Mouse (Mus musculus) hindbrain, embryonic 10.5 days (tissue): ENCODE measurements around the gene Zbtb2. TPM values are rescaled to one million over a fixed set of nuclear protein-coding genes. Genes with fewer than 3 reads are reported as not detected.

ENCODE experiments used
- DNase-seq: peaks from one replicate; pipeline ENCODE4 v3.0.0-alpha.2; 2017; ENCODE audit warnings: low spot score
- H3K27ac ChIP-seq: fragments of 300-500 bp; sonication (generic); 2 replicates; pipeline ENCODE4 v1.5.1; 2016; ENCODE audit warnings: mild to moderate bottlenecking, moderate library complexity
- H3K27me3 ChIP-seq: fragments of 300-500 bp; sonication (generic); 2 replicates; pipeline ENCODE4 v1.6.1; 2016; ENCODE audit warnings: mild to moderate bottlenecking; ENCODE audit not compliant: poor library complexity, insufficient read depth, severe bottlenecking
- H3K36me3 ChIP-seq: fragments of 300-500 bp; sonication (generic); 2 replicates; pipeline ENCODE4 v1.6.1; 2016; ENCODE audit warnings: mild to moderate bottlenecking, moderate library complexity
- H3K4me1 ChIP-seq: fragments of 300-500 bp; sonication (generic); replicated peaks from 2 replicates; pipeline ENCODE4 v1.6.1; 2016; ENCODE audit warnings: mild to moderate bottlenecking
- H3K4me3 ChIP-seq: fragments of 300-500 bp; sonication (generic); 2 replicates; pipeline ENCODE4 v1.5.1; 2016; ENCODE audit warnings: mild to moderate bottlenecking, moderate library complexity
- H3K9me3 ChIP-seq: fragments of 300-500 bp; sonication (generic); 2 replicates; pipeline ENCODE4 v1.6.1; 2016; ENCODE audit warnings: mild to moderate bottlenecking, moderate library complexity
- WGBS: fragments of 180-500 bp; shearing (Covaris S2); methylation state at CpG from one replicate; pipeline ENCODE4 v1.1.7; 2016; 5-methylcytosine and 5-hydroxymethylcytosine counted together
- polyA plus RNA-seq: library from polyadenylated mRNA; unstranded; fragments of >200 nt; fragmentation: Nextera tagmentation; extraction: Ambion mirVana; gene quantifications from 2 replicates; pipeline ENCODE4 v1.2.1, GENCODE M21; 2016

Gene Zbtb2
- polyA plus RNA-seq, 1 experiment from 2014 or later = 18.1 TPM

DNA sequence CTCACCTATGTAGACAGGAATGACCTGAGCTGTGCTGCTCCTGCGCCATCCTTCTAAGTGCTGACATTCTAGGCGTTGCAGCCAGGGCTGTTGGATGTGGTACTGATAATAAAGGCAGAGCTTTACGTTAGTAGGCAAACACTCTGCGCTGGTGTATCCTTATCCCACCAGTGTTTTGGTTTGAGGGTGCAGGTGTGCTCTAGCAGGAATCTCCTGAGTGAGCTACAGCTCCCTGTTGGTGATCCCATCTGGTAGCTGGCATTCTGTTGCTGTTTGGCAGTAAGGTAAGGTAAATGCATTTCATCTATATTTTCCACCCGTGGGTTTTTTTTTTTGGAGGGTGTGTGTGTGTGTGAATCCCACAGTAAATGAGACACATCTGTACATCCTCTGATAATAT is 10.2 kb upstream of the Zbtb2 start:
- peaks cover 80% of the 10 kb centered on the region for H3K36me3 ChIP-seq

DNA sequence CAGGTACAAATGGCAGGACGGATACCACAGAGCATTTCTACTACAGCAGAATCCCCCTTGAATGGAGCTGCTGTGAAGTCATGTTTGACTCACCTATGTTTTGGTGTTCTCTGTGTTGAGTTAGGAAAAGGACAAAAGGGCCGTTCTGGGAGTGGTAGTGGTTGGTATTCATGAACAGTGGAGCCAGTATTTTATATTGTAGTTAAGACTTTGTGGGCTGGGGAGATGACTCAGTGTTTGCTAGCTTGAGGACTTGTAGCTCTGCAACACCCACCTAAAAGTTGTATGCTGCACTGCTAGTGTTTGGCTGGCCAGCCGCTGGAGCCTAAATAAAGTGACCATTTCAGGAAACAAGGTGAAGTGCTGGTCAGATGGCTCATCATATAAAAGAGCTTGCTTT is 7.4 kb upstream of the Zbtb2 start:
- H3K9me3 ChIP-seq = no peaks in the 10 kb centered on the region
- peaks cover 75% of the 10 kb centered on the region for H3K36me3 ChIP-seq
- 92% methylated on average over 3 of the region's 3 CpGs for WGBS
- no peak overlapping the region for H3K4me3 ChIP-seq
- peaks cover 14% of the 10 kb centered on the region for H3K4me1 ChIP-seq
- no peak for DNase-seq
- H3K27ac ChIP-seq = no peak overlapping the region
- no peaks in the 10 kb centered on the region for H3K27me3 ChIP-seq

More for the DNA sequence above, 10.2 kb upstream of the Zbtb2 start:
- Histone ChIP-seq H3K4me3 (no peak overlapping the region), H3K27ac (no peak overlapping the region), H3K27me3 (no peaks in the 10 kb centered on the region), H3K4me1 (no peaks in the 10 kb centered on the region), H3K9me3 (no peaks in the 10 kb centered on the region)
- no peak for DNase-seq
- WGBS = 92% methylated on average over 5 of the region's 5 CpGs

DNA sequence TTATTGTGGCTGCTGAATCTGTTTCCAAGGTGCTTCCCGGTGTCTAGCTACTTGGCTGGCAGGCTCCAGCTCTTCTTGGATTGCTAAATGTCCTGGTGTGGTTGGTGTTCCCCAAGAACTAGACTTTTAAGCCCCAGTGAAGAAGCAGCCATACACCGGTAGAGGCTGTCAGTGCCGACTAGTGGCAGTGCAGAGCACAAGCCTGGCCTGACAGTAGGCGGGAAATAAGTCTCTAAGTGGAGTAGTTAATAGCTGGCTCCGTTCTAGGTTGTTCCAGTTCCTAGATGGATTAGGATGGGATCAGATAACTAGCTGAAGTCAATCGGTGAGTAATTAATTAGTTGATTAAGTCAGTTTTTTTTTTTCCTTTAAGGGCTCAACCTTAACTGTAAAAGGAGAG is 3.9 kb upstream of the Zbtb2 start:
- Histone ChIP-seq H3K36me3 (peaks cover 46% of the 10 kb centered on the region), H3K27ac (no peak overlapping the region), H3K4me1 (peaks cover 33% of the 10 kb centered on the region), H3K27me3 (no peaks in the 10 kb centered on the region), H3K4me3 (no peak overlapping the region), H3K9me3 (0 out of 2 replicates have a peak, but pooled peaks cover 2% of the 10 kb centered on the region)
- 73% methylated on average over 6 of the region's 6 CpGs for WGBS
- DNase-seq = no peak

DNA sequence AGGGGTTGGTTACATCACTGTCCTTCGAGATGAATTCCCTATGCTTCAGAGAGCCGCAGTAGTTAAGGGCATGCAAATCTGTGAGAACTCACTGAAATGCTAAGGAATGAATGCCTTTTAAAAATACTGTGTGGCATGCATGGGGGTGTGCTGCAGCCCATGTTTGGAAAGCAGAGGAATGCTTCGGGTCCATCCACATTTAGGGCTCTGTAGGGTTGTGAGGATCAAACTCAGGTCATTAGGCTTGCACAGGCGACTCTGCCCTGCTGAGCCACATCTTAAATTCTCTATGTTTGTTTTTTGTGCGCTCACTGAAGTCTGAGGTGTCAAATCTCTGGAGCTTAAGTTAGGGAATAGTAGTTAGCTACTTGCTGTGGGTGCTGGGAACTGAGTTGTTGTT is 3.2 kb upstream of the Zbtb2 start:
- DNase-seq = no peak
- H3K27ac ChIP-seq = no peak overlapping the region
- H3K27me3 ChIP-seq = no peaks in the 10 kb centered on the region
- peaks cover 35% of the 10 kb centered on the region for H3K4me1 ChIP-seq
- 0 out of 2 replicates have a peak, but pooled peaks cover 7% of the 10 kb centered on the region for H3K9me3 ChIP-seq
- H3K36me3 ChIP-seq = peaks cover 38% of the 10 kb centered on the region
- H3K4me3 ChIP-seq = no peak overlapping the region
- 82% methylated on average over 5 of the region's 5 CpGs for WGBS

DNA sequence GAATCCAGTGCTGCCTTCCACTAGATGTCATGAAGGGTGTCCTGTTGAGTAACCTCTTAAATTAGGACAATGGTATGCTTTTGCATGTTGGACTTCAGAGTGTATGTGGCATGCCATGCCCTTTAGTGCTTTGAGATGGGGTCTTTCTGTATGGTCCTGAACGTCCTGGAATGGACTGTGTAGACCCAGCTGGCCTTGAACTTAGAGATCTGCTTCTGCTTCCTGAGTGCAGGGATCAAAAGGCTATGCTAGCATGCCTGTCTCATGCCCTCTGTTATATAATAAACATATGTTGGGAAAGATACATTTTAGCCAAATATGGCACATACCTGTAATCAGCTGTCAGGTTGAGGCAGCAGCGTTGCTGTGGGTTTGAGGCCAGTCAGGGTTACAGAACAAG is 2.6 kb upstream of the Zbtb2 start:
- WGBS = 83% methylated on average over 2 of the region's 2 CpGs
- Histone ChIP-seq H3K4me1 (peaks cover 40% of the 10 kb centered on the region), H3K36me3 (peaks cover 33% of the 10 kb centered on the region), H3K4me3 (0 out of 2 replicates have a peak overlapping the region, but pooled peaks have one; percentile 11), H3K27ac (no peak overlapping the region), H3K27me3 (no peaks in the 10 kb centered on the region), H3K9me3 (0 out of 2 replicates have a peak, but pooled peaks cover 7% of the 10 kb centered on the region)
- DNase-seq = no peak

DNA sequence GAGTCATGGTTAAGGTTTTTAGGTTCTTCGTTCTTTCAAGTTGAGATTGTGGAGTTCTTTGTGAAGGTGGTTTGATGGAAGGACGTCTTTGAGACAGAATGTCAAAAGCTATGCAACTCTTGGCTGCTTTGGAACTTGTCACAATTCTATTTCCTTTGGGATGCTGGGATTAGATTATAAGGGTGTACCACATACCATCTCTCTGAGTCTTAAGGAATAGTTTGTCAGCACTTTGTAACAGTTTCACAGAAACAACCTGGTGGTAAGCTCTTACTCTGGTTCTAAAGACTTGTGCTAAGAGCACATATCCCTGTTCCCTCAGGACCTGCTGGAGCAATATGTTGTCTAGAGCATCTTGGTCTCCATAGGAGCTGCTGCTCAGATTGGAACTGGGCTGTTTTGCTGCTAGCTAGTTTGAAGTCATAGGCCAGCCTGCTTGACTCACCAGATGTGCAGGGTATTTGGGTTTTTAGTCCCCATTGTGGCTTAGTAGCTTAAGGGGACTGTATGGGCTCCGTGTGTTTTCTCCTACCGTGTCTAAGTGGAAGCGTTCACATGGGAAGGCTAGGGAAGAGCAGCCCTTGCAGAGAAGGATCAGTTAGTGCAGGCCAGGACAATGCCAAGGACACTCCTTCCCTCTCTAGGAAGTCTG is 1.7 kb upstream of the Zbtb2 start:
- DNase-seq = no peak
- Histone ChIP-seq H3K36me3 (peaks cover 23% of the 10 kb centered on the region), H3K27ac (no peak overlapping the region), H3K27me3 (no peaks in the 10 kb centered on the region), H3K4me1 (peaks cover 40% of the 10 kb centered on the region), H3K9me3 (0 out of 2 replicates have a peak, but pooled peaks cover 7% of the 10 kb centered on the region), H3K4me3 (peak overlapping the region; percentile 95)
- WGBS = 73% methylated on average over 5 of the region's 5 CpGs

DNA sequence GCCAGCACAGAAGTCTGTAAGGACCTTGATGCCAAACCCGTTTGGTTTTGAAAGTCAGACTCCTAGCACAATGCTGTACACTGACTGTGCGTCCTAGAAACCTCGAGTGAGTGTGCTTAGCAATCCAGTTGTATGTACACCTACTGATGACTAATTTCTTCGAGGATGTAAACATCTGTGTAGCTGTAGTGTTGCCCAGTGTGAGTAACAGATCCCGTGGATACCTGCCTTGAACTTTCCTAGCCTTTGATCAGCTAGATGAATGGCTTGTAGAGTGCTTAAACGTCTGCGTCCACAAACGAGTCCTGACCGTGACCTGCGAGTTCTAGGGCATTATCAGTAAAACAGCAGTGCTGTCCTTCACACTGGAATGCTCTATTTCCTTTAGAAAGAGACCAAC is 1.1 kb upstream of the Zbtb2 start:
- 0 out of 2 replicates have a peak, but pooled peaks cover 7% of the 10 kb centered on the region for H3K9me3 ChIP-seq
- H3K4me1 ChIP-seq = peaks cover 40% of the 10 kb centered on the region
- H3K4me3 ChIP-seq = peak overlapping the region; percentile 95
- WGBS = 47% methylated on average over 10 of the region's 10 CpGs
- peak overlapping the region; percentile 99; the same call in 1 of the 2 replicates for H3K27ac ChIP-seq
- peaks cover 18% of the 10 kb centered on the region for H3K36me3 ChIP-seq
- no peak for DNase-seq
- no peaks in the 10 kb centered on the region for H3K27me3 ChIP-seq

DNA sequence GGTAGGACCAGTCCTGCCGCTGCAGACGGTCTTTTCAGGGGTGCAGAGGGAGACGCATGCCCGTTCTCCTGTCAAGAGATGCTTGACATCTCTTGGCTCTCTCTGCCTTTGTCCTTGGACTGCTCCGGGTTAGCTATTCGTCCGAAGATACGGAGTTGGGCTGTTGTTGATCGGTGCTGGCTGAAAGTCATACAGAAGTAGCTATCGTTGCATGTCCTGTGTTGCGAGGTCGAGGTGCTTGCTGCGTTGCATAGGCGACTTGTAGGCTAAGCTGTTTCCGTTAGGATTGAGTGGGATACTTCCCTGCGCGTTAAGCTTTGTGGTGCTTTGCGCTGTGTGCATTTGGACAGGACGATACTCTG is 457 bp upstream of the Zbtb2 start:
- Histone ChIP-seq H3K4me1 (peaks cover 41% of the 10 kb centered on the region), H3K27ac (peak overlapping the region; percentile 99), H3K9me3 (0 out of 2 replicates have a peak, but pooled peaks cover 7% of the 10 kb centered on the region), H3K27me3 (no peaks in the 10 kb centered on the region), H3K4me3 (peak overlapping the region; percentile 95), H3K36me3 (peaks cover 13% of the 10 kb centered on the region)
- under 1% methylated on average over 19 of the region's 19 CpGs for WGBS
- DNase-seq = no peak

DNA sequence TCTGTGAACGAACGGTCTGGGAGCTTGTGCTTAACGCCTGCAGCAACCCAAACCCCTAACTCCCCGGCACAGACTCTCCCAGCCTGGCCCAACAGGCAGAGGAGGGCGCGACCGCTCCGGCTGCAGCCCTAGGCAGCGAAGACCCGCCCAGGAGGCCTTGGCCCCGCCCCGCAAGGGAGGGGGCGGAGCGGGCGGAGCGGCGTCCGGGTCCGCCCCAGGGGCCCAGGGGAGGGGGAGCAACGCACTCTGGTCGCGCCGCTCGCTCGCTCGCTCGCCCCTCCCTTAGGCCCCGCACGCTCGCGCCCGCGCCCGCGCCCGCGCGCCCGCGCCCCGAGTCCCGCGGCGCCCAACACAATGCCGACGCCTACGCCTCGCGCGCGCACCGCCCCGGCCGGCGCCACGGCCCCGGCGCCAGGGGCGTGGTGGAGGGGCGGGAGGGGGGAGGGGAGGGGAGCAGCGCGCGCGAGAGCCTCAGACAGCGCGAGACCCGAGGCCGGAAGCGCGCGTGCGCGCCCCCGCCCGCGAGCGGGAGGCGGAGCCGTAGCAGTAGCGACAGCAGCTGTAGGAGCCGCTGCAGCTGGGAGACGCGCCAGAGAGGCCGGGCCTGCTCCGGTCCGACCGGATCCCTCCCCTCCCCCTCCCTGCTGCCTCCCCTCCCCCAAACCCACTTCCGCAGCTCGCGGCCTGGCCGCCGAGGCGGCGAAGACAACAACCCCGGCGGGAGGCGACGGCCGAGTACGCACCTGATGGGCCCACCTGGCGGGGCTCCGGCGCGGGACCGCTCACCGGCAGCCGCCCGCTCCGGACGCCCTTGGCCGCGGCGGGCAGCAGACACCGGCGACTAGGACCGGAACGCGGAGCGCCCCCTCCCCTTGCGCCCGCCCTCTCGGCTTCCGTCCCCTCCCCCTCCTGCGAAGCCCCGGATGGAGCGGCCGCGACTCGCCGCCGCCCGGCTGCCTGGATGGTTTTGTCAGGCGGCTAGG is 1.0 kb downstream of the Zbtb2 start:
- 0 out of 2 replicates have a peak, but pooled peaks cover 2% of the 10 kb centered on the region for H3K36me3 ChIP-seq
- under 1% methylated on average over 119 of the region's 133 CpGs for WGBS
- H3K4me3 ChIP-seq = peak overlapping the region; percentile 95
- H3K27me3 ChIP-seq = no peaks in the 10 kb centered on the region
- H3K4me1 ChIP-seq = peaks cover 46% of the 10 kb centered on the region
- peak; percentile 95 for DNase-seq
- H3K27ac ChIP-seq = peak overlapping the region; percentile 99
- 0 out of 2 replicates have a peak, but pooled peaks cover 7% of the 10 kb centered on the region for H3K9me3 ChIP-seq

DNA sequence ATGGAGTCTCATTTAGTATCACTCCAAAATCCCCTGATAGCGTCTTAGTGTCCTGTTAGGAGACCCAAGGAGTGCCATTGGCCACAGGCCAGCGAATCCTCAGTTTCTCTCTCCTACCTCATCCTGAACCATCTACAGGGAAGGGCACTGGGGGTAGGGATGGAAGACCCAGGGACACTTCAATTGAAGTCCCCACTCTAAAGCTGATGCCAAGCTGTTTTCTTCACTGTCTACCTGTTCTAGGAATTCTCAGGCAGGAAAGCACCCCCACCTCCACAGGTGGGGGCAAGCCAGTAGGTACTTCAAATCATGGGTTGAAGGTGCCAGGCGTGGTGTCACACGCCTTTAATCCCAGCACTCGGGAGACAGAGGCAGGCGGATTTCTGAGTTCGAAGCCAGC is 3.7 kb downstream of the Zbtb2 start:
- Histone ChIP-seq H3K4me3 (no peak overlapping the region), H3K4me1 (peaks cover 23% of the 10 kb centered on the region), H3K27me3 (no peaks in the 10 kb centered on the region), H3K9me3 (0 out of 2 replicates have a peak, but pooled peaks cover 7% of the 10 kb centered on the region), H3K36me3 (no peaks in the 10 kb centered on the region), H3K27ac (no peak overlapping the region)
- DNase-seq = no peak
- 96% methylated on average over 7 of the region's 7 CpGs for WGBS

DNA sequence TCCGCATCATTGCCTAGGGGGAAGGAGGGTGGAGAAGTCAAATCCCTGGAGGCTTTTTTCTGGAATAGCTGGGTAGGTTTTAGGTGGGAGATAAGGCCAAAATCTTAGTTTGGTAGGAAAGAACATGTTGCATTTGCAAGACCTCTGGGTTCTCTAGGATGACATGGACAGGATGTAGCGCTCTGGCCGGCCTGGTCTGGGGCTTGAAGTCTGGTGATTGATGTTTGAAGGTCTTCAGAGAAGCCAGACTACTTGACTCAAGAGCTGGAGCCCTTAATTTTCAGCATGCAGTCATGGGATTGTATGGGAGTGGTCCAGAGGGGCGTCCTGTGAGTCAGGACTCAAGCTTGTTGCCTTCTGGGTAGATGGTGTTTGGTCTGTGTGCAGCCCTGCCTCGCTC is 7.2 kb downstream of the Zbtb2 start:
- 89% methylated on average over 5 of the region's 5 CpGs for WGBS
- 0 out of 2 replicates have a peak, but pooled peaks cover 3% of the 10 kb centered on the region for H3K36me3 ChIP-seq
- DNase-seq = no peak
- no peaks in the 10 kb centered on the region for H3K9me3 ChIP-seq
- H3K27ac ChIP-seq = no peak overlapping the region
- peaks cover 8% of the 10 kb centered on the region; the same call in 1 of the 2 replicates for H3K4me1 ChIP-seq
- H3K4me3 ChIP-seq = no peak overlapping the region
- H3K27me3 ChIP-seq = no peaks in the 10 kb centered on the region

DNA sequence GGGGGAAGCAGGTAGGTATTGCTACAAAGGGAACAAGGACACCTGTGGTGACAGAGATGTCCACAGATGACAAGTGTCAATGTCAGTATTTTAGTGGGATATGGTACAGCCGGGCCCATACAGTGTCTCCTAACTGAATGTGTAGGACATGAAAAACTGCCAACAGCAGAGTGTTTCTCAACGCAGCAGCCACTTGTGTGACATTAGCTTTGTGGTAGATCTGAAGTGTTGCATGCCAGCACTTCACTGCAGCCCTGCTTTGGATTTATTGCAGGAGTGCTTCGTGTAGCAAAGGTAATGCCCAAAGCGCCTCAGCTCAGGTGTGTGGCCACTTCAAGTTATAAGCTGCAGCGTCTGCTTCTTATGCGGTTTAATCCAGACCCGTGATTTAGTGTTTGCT is 11.0 kb downstream of the Zbtb2 start:
- Histone ChIP-seq H3K27me3 (no peaks in the 10 kb centered on the region), H3K9me3 (no peaks in the 10 kb centered on the region), H3K27ac (no peak overlapping the region), H3K4me1 (peaks cover 8% of the 10 kb centered on the region; the same call in 1 of the 2 replicates), H3K36me3 (peaks cover 27% of the 10 kb centered on the region), H3K4me3 (no peak overlapping the region)
- 91% methylated on average over 7 of the region's 7 CpGs for WGBS
- DNase-seq = no peak

DNA sequence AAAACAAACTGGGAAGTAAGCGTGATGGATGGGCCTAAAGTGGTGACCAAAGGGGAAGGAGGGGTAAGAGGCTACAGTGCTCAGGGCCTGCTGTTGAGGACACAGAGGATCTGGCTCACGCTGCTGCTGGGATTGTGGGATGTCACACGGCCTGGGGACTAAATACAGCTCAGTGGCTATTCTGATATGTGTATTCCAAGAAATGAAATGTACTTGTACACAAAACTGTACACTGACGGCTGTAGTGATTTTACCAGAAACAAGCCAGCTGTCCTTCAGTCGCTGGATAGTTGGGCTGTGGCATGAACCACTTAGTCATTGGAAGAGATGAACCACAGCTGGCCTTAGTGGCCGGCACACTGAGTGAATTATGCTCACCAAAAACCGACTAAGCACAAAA is 11.4 kb downstream of the Zbtb2 start:
- 78% methylated on average over 7 of the region's 7 CpGs for WGBS
- Histone ChIP-seq H3K4me1 (peaks cover 8% of the 10 kb centered on the region; the same call in 1 of the 2 replicates), H3K36me3 (peaks cover 32% of the 10 kb centered on the region), H3K27ac (no peak overlapping the region), H3K4me3 (no peak overlapping the region), H3K27me3 (no peaks in the 10 kb centered on the region), H3K9me3 (no peaks in the 10 kb centered on the region)
- no peak for DNase-seq
